Mouse (Mus musculus): Measurements from ENCODE around the gene Acap2. TPM values are rescaled to one million over a fixed set of nuclear protein-coding genes. Genes with fewer than 3 reads are reported as not detected.

Acap2 gene
- total RNA-seq, 1 experiment: 23.4 TPM

DNA sequence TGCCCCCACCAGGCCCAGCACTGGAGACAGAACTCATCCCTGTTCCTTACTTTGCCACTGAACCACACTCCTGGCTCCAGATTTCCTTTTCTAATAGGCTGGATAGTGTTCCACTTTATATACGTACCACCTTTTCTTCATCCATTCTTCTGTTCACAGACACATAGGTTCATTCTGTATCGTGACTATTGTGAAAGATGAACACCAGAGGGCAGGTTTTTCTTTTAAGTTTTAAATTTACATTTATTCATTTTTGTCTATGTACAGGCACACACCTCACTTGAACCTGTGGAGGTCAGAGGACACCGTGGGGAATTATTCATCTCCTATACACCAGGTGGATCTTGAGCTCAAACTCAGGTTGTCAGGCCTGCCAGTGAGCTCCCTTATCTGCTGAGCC, 43.0 kb upstream of the Acap2 start:
- no peak for DNase-seq (ENCODE audit: low read depth, low spot score)

GRCm38 (mm10) chr16:31241433-31241832, 40.4 kb upstream of the Acap2 start:
- DNase-seq (ENCODE audit: low read depth, low spot score): no peak
- in situ Hi-C loops (cut with MboI; ENCODE audit: low sequenced_read_pairs in 2 of 2, unreplicated experiment in 2 of 2): no loop called here
- Histone ChIP-seq H3K4me3 (ENCODE audit: insufficient read depth in 1 of 2, low read depth in 1 of 2, low read length in 2 of 2, poor library complexity in 1 of 2, severe bottlenecking in 1 of 2) (no peak overlapping the region), H3K36me3 (ENCODE audit: control insufficient read depth, insufficient read depth, low read length, poor library complexity, severe bottlenecking) (no peaks in the 10 kb centered on the region), H3K4me1 (ENCODE audit: control insufficient read depth in 2 of 2, insufficient read depth in 2 of 2, low read length in 2 of 2, poor library complexity in 1 of 2) (no peaks in the 10 kb centered on the region), H3K9ac (ENCODE audit: insufficient read depth, low read depth, low read length, poor library complexity, severe bottlenecking) (no peak overlapping the region), H3K9me3 (ENCODE audit: control insufficient read depth, insufficient read depth, low read depth, low read length) (no peaks in the 10 kb centered on the region), H3K27ac (ENCODE audit: insufficient read depth, low read depth, low read length, poor library complexity, severe bottlenecking) (no peak overlapping the region)
- TF ChIP-seq ZC3H11A (IDR thresholded peaks at IDR 0.05; ENCODE audit: borderline replicate concordance, low read depth, low read length): no peak
- no peak for TF ChIP-seq MAFK (IDR thresholded peaks at IDR 0.05; ENCODE audit: insufficient read depth, low read depth, low read length)
- no peak for TF ChIP-seq ZNF384 (IDR thresholded peaks at IDR 0.05; ENCODE audit: low read depth, low read length)
- TF ChIP-seq CHD2 (IDR thresholded peaks at IDR 0.05; ENCODE audit: low read depth, low read length): no peak
- TF ChIP-seq HCFC1 (IDR thresholded peaks at IDR 0.05; ENCODE audit: borderline replicate concordance, insufficient read depth, low read length): no peak

More for the DNA sequence above, 43.0 kb upstream of the Acap2 start:
- in situ Hi-C loops (cut with MboI; ENCODE audit: low sequenced_read_pairs in 2 of 2, unreplicated experiment in 2 of 2): no loop called here
- no peak overlapping the region for H3K4me3 ChIP-seq (ENCODE audit: insufficient read depth in 1 of 2, low read depth in 1 of 2, low read length in 2 of 2, poor library complexity in 1 of 2, severe bottlenecking in 1 of 2)
- no peak overlapping the region for H3K27ac ChIP-seq (ENCODE audit: insufficient read depth, low read depth, low read length, poor library complexity, severe bottlenecking)
- H3K9me3 ChIP-seq (ENCODE audit: control insufficient read depth, insufficient read depth, low read depth, low read length): no peaks in the 10 kb centered on the region
- H3K9ac ChIP-seq (ENCODE audit: insufficient read depth, low read depth, low read length, poor library complexity, severe bottlenecking): no peak overlapping the region
- TF ChIP-seq MAFK (IDR thresholded peaks at IDR 0.05; ENCODE audit: insufficient read depth, low read depth, low read length): no peak
- H3K4me1 ChIP-seq (ENCODE audit: control insufficient read depth in 2 of 2, insufficient read depth in 2 of 2, low read length in 2 of 2, poor library complexity in 1 of 2): no peaks in the 10 kb centered on the region
- H3K36me3 ChIP-seq (ENCODE audit: control insufficient read depth, insufficient read depth, low read length, poor library complexity, severe bottlenecking): no peaks in the 10 kb centered on the region

DNA sequence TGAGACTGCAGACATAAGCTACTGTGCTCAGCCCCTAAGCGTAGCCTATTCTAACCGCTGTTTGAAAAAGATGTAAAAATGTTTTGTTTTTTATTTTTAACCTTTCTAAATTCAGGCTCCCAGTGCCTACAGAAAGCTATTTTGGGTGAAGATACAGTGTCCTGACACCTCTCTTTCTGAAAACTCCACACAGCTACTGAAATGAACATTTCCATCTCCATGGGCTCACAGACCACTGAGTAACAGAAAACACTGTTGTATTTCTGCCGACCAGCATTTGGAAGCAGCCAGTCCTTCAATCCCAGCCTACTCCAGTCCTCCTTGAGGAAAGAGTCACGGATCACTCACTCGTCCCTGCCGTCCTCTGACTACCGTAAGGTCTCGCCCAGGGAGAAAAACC, 39.5 kb upstream of the Acap2 start:
- Histone ChIP-seq H3K4me1 (ENCODE audit: control insufficient read depth in 2 of 2, insufficient read depth in 2 of 2, low read length in 2 of 2, poor library complexity in 1 of 2) (peaks cover 0 to 2% of the 10 kb centered on the region in 2 experiments; a peak in 1 of 4 replicates), H3K9me3 (ENCODE audit: control insufficient read depth, insufficient read depth, low read depth, low read length) (no peaks in the 10 kb centered on the region), H3K9ac (ENCODE audit: insufficient read depth, low read depth, low read length, poor library complexity, severe bottlenecking) (no peak overlapping the region), H3K27ac (ENCODE audit: insufficient read depth, low read depth, low read length, poor library complexity, severe bottlenecking) (no peak overlapping the region), H3K36me3 (ENCODE audit: control insufficient read depth, insufficient read depth, low read length, poor library complexity, severe bottlenecking) (no peaks in the 10 kb centered on the region), H3K4me3 (ENCODE audit: insufficient read depth in 1 of 2, low read depth in 1 of 2, low read length in 2 of 2, poor library complexity in 1 of 2, severe bottlenecking in 1 of 2) (no peak overlapping the region)
- in situ Hi-C loops (cut with MboI; ENCODE audit: low sequenced_read_pairs in 2 of 2, unreplicated experiment in 2 of 2): no loop called here
- no peak for TF ChIP-seq HCFC1 (IDR thresholded peaks at IDR 0.05; ENCODE audit: borderline replicate concordance, insufficient read depth, low read length)
- TF ChIP-seq ZC3H11A (IDR thresholded peaks at IDR 0.05; ENCODE audit: borderline replicate concordance, low read depth, low read length): no peak
- TF ChIP-seq CHD2 (IDR thresholded peaks at IDR 0.05; ENCODE audit: low read depth, low read length): no peak
- TF ChIP-seq ZNF384 (IDR thresholded peaks at IDR 0.05; ENCODE audit: low read depth, low read length): no peak
- TF ChIP-seq MAFK (IDR thresholded peaks at IDR 0.05; ENCODE audit: insufficient read depth, low read depth, low read length): no peak
- no peak for DNase-seq (ENCODE audit: low read depth, low spot score)

- no peak for DNase-seq (ENCODE audit: low read depth, low spot score)
- H3K36me3 ChIP-seq (ENCODE audit: control insufficient read depth, insufficient read depth, low read length, poor library complexity, severe bottlenecking): no peaks in the 10 kb centered on the region
- no peak overlapping the region for H3K27ac ChIP-seq (ENCODE audit: insufficient read depth, low read depth, low read length, poor library complexity, severe bottlenecking)
- in situ Hi-C loops (cut with MboI; ENCODE audit: low sequenced_read_pairs in 2 of 2, unreplicated experiment in 2 of 2): no loop called here
- TF ChIP-seq HCFC1 (IDR thresholded peaks at IDR 0.05; ENCODE audit: borderline replicate concordance, insufficient read depth, low read length): no peak
- TF ChIP-seq CHD2 (IDR thresholded peaks at IDR 0.05; ENCODE audit: low read depth, low read length): no peak
- no peak for TF ChIP-seq ZC3H11A (IDR thresholded peaks at IDR 0.05; ENCODE audit: borderline replicate concordance, low read depth, low read length)
- TF ChIP-seq ZNF384 (IDR thresholded peaks at IDR 0.05; ENCODE audit: low read depth, low read length): no peak
- no peak for TF ChIP-seq MAFK (IDR thresholded peaks at IDR 0.05; ENCODE audit: insufficient read depth, low read depth, low read length)
- H3K9me3 ChIP-seq (ENCODE audit: control insufficient read depth, insufficient read depth, low read depth, low read length): no peaks in the 10 kb centered on the region
- no peak overlapping the region for H3K9ac ChIP-seq (ENCODE audit: insufficient read depth, low read depth, low read length, poor library complexity, severe bottlenecking)
- no peak overlapping the region for H3K4me3 ChIP-seq (ENCODE audit: insufficient read depth in 1 of 2, low read depth in 1 of 2, low read length in 2 of 2, poor library complexity in 1 of 2, severe bottlenecking in 1 of 2)
- H3K4me1 ChIP-seq (ENCODE audit: control insufficient read depth in 2 of 2, insufficient read depth in 2 of 2, low read length in 2 of 2, poor library complexity in 1 of 2): peaks cover 2 to 8% of the 10 kb centered on the region in 2 experiments; a peak in 3 of 4 replicates
These were observed 37.2 kb upstream of the Acap2 start for GRCm38 (mm10) chr16:31238281-31238680.
